Mouse (Mus musculus): Measurements from ENCODE around the gene Gpc3.

DNA sequence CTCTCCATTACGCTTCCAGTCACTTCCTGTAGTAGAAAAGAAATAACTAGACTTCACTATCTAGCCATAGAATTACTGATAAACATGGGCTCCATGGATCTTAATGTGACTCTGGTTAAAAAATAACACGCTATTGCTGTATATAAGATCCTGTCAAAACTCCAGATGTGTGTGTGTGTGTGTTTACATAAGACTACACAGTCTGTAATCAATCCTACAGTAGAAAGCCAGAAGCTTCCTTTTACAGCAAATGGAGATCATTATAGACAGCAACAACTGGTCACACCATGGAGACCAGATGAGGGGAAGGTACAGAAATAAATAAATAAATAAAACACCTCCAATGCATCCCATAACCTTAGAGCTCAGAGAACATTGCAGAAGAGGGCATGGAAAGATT lies 81.6 kb downstream of the Gpc3 start:
- TF ChIP-seq CTCF (IDR thresholded peaks at IDR 0.05; ENCODE audit: extremely low read depth, insufficient read depth, low read length): no peak
- no peak for TF ChIP-seq POLR2A (IDR thresholded peaks at IDR 0.05; ENCODE audit: extremely low read depth, insufficient read depth, low read length)

Data from cortical plate, adult 2 months (tissue).